Mouse (Mus musculus) CH12.LX (cell line): Measurements from ENCODE around the gene Trim54. TPM values are rescaled to one million over a fixed set of nuclear protein-coding genes. Genes with fewer than 3 reads are reported as not detected.

ENCODE experiments used
- DNase-seq: peaks from one replicate; pipeline ENCODE4 v3.0.0-alpha.2; 2013; ENCODE audit errors: extremely low read depth
- H3K27ac ChIP-seq: 2 replicates; pipeline ENCODE4 v1.5.1; 2012; ENCODE audit warnings: low read depth, mild to moderate bottlenecking, control low read depth, moderate library complexity; ENCODE audit not compliant: insufficient read depth
- H3K27me3 ChIP-seq: replicated peaks from 2 replicates; pipeline ENCODE3; 2012; ENCODE audit warnings: inconsistent platforms
- H3K36me3 ChIP-seq, 2 experiments: replicated peaks in 1 of 2; 2 replicates each; pipeline versions ENCODE3 to v1.6.1; 2012; ENCODE audit warnings: inconsistent platforms in 1 of 2, low read length in 1 of 2, mild to moderate bottlenecking in 1 of 2, mixed read lengths in 1 of 2, moderate library complexity in 1 of 2; ENCODE audit not compliant: control insufficient read depth in 1 of 2, insufficient read depth in 1 of 2
- H3K4me1 ChIP-seq, 2 experiments: 2 replicates each; pipeline ENCODE4 v1.6.1; 2012; ENCODE audit warnings: inconsistent platforms in 1 of 2, moderate library complexity in 1 of 2; ENCODE audit not compliant: insufficient read depth in 2 of 2, control insufficient read depth in 1 of 2
- H3K4me2 ChIP-seq: 2 replicates; pipeline ENCODE4 v1.6.1; 2012; ENCODE audit warnings: low read depth, mild to moderate bottlenecking, control low read depth; ENCODE audit not compliant: poor library complexity, insufficient read depth, severe bottlenecking
- H3K4me3 ChIP-seq, 3 experiments: fragments of 150-350 bp in 1 of 3; sonication (generic) in 1 of 3; replicated peaks in 1 of 3; 2 replicates each; pipeline versions ENCODE3 to v1.5.1; 2011 to 2012; ENCODE audit warnings: low read depth in 2 of 3, low read length in 2 of 3, mild to moderate bottlenecking in 2 of 3, moderate library complexity in 2 of 3, control low read depth in 1 of 3, improper control_type of control experiment in 1 of 3, inconsistent platforms in 1 of 3, mixed read lengths in 1 of 3; ENCODE audit not compliant: poor library complexity in 1 of 3
- H3K79me2 ChIP-seq: replicated peaks from 2 replicates; pipeline ENCODE4 v1.6.1; 2012; ENCODE audit warnings: mild to moderate bottlenecking, moderate library complexity; ENCODE audit not compliant: control insufficient read depth, poor library complexity, insufficient read depth, severe bottlenecking; ENCODE audit errors: extremely low read depth
- H3K9ac ChIP-seq: 2 replicates; pipeline ENCODE4 v1.6.1; 2012; ENCODE audit warnings: low read depth, mild to moderate bottlenecking, control low read depth, moderate library complexity; ENCODE audit not compliant: insufficient read depth
- H3K9me3 ChIP-seq: replicated peaks from 2 replicates; pipeline ENCODE3; 2012; ENCODE audit warnings: low read length, inconsistent platforms, mixed read lengths
- BHLHE40 ChIP-seq: IDR thresholded peaks from 2 replicates; pipeline ENCODE4 v1.6.1; 2011; ENCODE audit warnings: mild to moderate bottlenecking, low read depth, low read length, improper control_type of control experiment
- CHD1 ChIP-seq: IDR thresholded peaks from 2 replicates; pipeline ENCODE4 v1.6.1; 2012; ENCODE audit warnings: low read depth, low read length, improper control_type of control experiment, inconsistent platforms
- E2F4 ChIP-seq: IDR thresholded peaks from 2 replicates; pipeline ENCODE4 v1.6.1; 2011; ENCODE audit warnings: low read depth, low read length, improper control_type of control experiment; ENCODE audit not compliant: insufficient replicate concordance
- ELF1 ChIP-seq: IDR thresholded peaks from 2 replicates; pipeline ENCODE4 v1.6.1; 2014; ENCODE audit warnings: low read depth, mild to moderate bottlenecking, inconsistent platforms, low read length, improper control_type of control experiment
- GABPA ChIP-seq: IDR thresholded peaks from 2 replicates; pipeline ENCODE4 v1.6.1; 2012; ENCODE audit warnings: low read depth, low read length, improper control_type of control experiment, inconsistent platforms; ENCODE audit not compliant: insufficient replicate concordance
- HCFC1 ChIP-seq: IDR thresholded peaks from 2 replicates; pipeline ENCODE4 v1.6.1; 2012; ENCODE audit warnings: low read depth, mild to moderate bottlenecking, inconsistent platforms, low read length, improper control_type of control experiment
- IRF4 ChIP-seq: IDR thresholded peaks from 2 replicates; pipeline ENCODE4 v1.6.1; 2014; ENCODE audit warnings: low read depth, mild to moderate bottlenecking, inconsistent platforms, low read length, improper control_type of control experiment
- JUN ChIP-seq: IDR thresholded peaks from 2 replicates; pipeline ENCODE4 v1.6.1; 2011; ENCODE audit warnings: low read depth, mild to moderate bottlenecking, low read length, improper control_type of control experiment, moderate library complexity; ENCODE audit not compliant: insufficient read depth
- NRF1 ChIP-seq: IDR thresholded peaks from 2 replicates; pipeline ENCODE4 v1.6.1; 2014; ENCODE audit warnings: low read depth, mild to moderate bottlenecking, inconsistent platforms, low read length, improper control_type of control experiment, moderate library complexity
- POLR2A ChIP-seq: IDR thresholded peaks from 2 replicates; pipeline ENCODE4 v1.6.1; 2011; ENCODE audit warnings: low read depth, mild to moderate bottlenecking, improper control_type of control experiment, low read length
- SIN3A ChIP-seq: IDR thresholded peaks from 2 replicates; pipeline ENCODE4 v1.6.1; 2012; ENCODE audit warnings: low read length, improper control_type of control experiment, inconsistent platforms
- SMC3 ChIP-seq: IDR thresholded peaks from 2 replicates; pipeline ENCODE4 v1.6.1; 2011; ENCODE audit warnings: low read depth, low read length, improper control_type of control experiment
- TCF12 ChIP-seq: IDR thresholded peaks from 2 replicates; pipeline ENCODE4 v1.6.1; 2014; ENCODE audit warnings: low read depth, mild to moderate bottlenecking, inconsistent platforms, low read length, improper control_type of control experiment
- ZKSCAN1 ChIP-seq: IDR thresholded peaks from 2 replicates; pipeline ENCODE4 v1.6.1; 2012; ENCODE audit warnings: low read depth, inconsistent platforms, low read length, improper control_type of control experiment, borderline replicate concordance
- ZMIZ1 ChIP-seq: IDR thresholded peaks from 2 replicates; pipeline ENCODE4 v1.6.1; 2012; ENCODE audit warnings: low read depth, mild to moderate bottlenecking, inconsistent platforms, low read length, improper control_type of control experiment
- dilution Hi-C: fragments of 300-500 bp; cut with MboI; formaldehyde crosslinking; loops from 2 replicates; pipeline ENCODE4 v1.14.3; 2020; ENCODE audit warnings: low sequenced_read_pairs; ENCODE audit not compliant: extremely low pct_unique_long_range_greater_than_20kb, extremely low pct_ligation_motif_present
- in situ Hi-C: fragments of 300-500 bp; cut with MboI; formaldehyde crosslinking; loops from 3 replicates; pipeline ENCODE4 v1.14.3; 2019; ENCODE audit warnings: low sequenced_read_pairs, low pct_ligation_motif_present, low pct_unique_long_range_greater_than_20kb, mixed read lengths
- polyA plus RNA-seq: library from polyadenylated mRNA; unstranded; fragments of >175 nt; gene quantifications from 2 replicates; pipeline ENCODE4 v1.2.1, GENCODE M21; 2012; ENCODE audit warnings: low read depth; ENCODE audit not compliant: insufficient read length
- total RNA-seq, 2 experiments: library from RNA; depleted of rRNA; stranded (reverse); fragments of 300-350 nt in 1 of 2; fragments of >200 nt in 1 of 2; gene quantifications; 2 replicates each; pipeline ENCODE4 v1.2.3; 2012 to 2014

The Trim54 gene
- total and polyA plus RNA-seq, 3 experiments, result not detected

GRCm38 (mm10) chr5:31138241-31138967 lies 21.9 kb downstream of the Trim54 start, which contains the start of gene Ucn:
Gene Ucn, minus strand, starts transcription at chr5:31138829.
- Histone ChIP-seq H3K79me2 (no peaks in the 10 kb centered on the region), H3K36me3 (peaks cover 9 to 18% of the 10 kb centered on the region in 2 experiments), H3K9ac (no peak within 1 kb of the TSS), H3K4me3 (no peak within 1 kb of the TSS), H3K9me3 (no peaks in the 10 kb centered on the region), H3K27ac (no peak within 1 kb of the TSS), H3K4me2 (no peak within 1 kb of the TSS), H3K4me1 (no peaks in the 10 kb centered on the region), H3K27me3 (no peaks in the 10 kb centered on the region)
- in situ Hi-C loops, result no loop called here
- TF ChIP-seq ZMIZ1 (no peak), TCF12 (no peak), HCFC1 (no peak), ELF1 (no peak), E2F4 (no peak), ZKSCAN1 (no peak), JUN (no peak)
- dilution Hi-C loops, result no loop called here
- DNase-seq, result no peak

DNA sequence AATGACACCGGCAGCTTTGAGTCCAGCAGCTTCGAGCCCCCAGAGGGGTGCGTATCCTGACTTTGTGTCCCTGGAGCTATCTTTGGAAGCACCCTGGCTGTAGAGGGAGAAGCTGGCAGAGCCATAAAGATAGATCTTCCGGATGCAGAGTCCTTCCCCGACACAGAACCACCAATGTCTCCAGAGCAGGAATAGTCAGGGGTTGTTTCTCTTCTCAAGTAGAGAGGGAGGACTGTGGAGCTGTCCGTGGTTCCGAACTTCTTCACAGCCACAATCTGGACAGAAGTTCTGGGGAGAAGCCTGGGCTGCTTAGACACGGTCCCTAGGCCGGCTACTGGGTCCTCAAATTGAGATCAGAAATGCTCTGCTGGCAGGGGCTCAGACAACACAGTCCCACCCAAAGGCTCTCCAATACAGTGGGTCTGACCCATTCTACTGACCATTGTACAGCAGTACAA lies 22.5 kb downstream of the Trim54 start:
- no peaks in the 10 kb centered on the region for H3K9me3 ChIP-seq
- DNase-seq, result no peak
- in situ Hi-C loops (no loop called here), dilution Hi-C loops (no loop called here)
- no peak overlapping the region for H3K27ac ChIP-seq
- H3K4me2 ChIP-seq, result no peak overlapping the region
- peaks cover 10 to 23% of the 10 kb centered on the region in 2 experiments for H3K36me3 ChIP-seq
- H3K4me1 ChIP-seq, result no peaks in the 10 kb centered on the region
- H3K9ac ChIP-seq, result no peak overlapping the region
- TF ChIP-seq CHD1 (no peak), TCF12 (no peak), HCFC1 (no peak), IRF4 (no peak), SMC3 (no peak), SIN3A (no peak), JUN (no peak), POLR2A (no peak), BHLHE40 (no peak), E2F4 (no peak), NRF1 (no peak), ZKSCAN1 (no peak), GABPA (no peak)
- no peaks in the 10 kb centered on the region for H3K27me3 ChIP-seq
- no peaks in the 10 kb centered on the region for H3K79me2 ChIP-seq
- H3K4me3 ChIP-seq, result no peak overlapping the region
